Mouse (Mus musculus) G1E (cell line): Measurements from ENCODE around the gene Oas1h.

Experiments used
- CTCF ChIP-seq: IDR thresholded peaks from 2 replicates; pipeline ENCODE4 v1.5.1; 2012; ENCODE audit warnings: low read depth, low read length, inconsistent platforms, mixed read lengths
- GATA1 ChIP-seq: IDR thresholded peaks from 2 replicates; pipeline ENCODE4 v1.6.1; 2012; ENCODE audit warnings: borderline replicate concordance, low read length, inconsistent platforms, mixed read lengths
- TAL1 ChIP-seq: conservative IDR thresholded peaks from 2 replicates; pipeline ENCODE4 v1.6.1; 2012; ENCODE audit warnings: low read depth, low read length, inconsistent platforms, mixed read lengths

DNA sequence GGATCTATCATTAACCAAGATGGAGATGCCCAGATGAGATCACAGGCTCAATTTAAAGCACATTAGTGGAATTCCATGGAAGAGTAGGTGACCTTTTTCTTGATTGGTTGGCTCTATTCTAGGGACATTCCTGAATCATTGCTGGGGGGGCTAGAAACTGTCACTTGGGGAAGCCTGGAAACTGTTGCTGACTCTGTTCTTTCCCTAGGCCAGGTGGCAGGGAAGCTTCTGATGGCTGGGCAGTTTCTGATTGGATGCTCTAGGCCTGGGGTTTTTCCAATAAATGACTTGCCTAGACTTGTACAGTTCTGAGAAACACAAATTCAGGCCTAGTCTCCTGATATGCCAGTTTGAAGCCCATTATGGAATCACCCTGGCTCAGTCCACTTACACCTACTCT, 42.2 kb upstream of the Oas1h start:
- TF ChIP-seq CTCF, result no peak
- no peak for TF ChIP-seq TAL1
- TF ChIP-seq GATA1, result no peak
